Comparison of ENCODE assay signal across 14 mouse cellular contexts in genomic region chr5:38048177-38048576, GRCm38 (mm10). TPM values are rescaled to one million over a fixed set of nuclear protein-coding genes. Genes with fewer than 3 reads are reported as not detected.
A peak's percentile ranks its signal among the peaks of the same experiment; 100 is the strongest.
DNase-seq lines count a peak whose midpoint lies in the region; ATAC-seq and TF ChIP-seq lines count a peak whose summit lies in the region.
"Had no signal": no experiment of that assay in that cellular context is flagged by ENCODE, and none has a peak within 500 bp of the region (broad histone marks: within the 10 kb centered on the region; RNA-seq: fewer than 3 reads in every experiment).

No protein-coding gene starts in this region.

- DNase-seq in retina, embryonic 14.5 days (ENCODE audit: low spot score) = peak; percentile 39
- DNase-seq in retina, postnatal 1 day = no peak
- peak; percentile 25 for DNase-seq in kidney, postnatal 10 days
- DNase-seq in cerebellum, postnatal 36 days = no peak
- no peak for DNase-seq in gastrocnemius, adult 18-20 months (ENCODE audit: low spot score)
- DNase-seq: cerebellum, adult 8-10 months; thymus, postnatal 36 days had no signal

- H3K9me3 ChIP-seq in intestine, postnatal 0 days (ENCODE audit: control insufficient read depth) = no peaks in the 10 kb centered on the region
- no peaks in the 10 kb centered on the region for H3K9me3 ChIP-seq in intestine, embryonic 15.5 days
- H3K9me3 ChIP-seq: embryonic facial prominence, embryonic 15.5 days; heart, embryonic 13.5 days; hindbrain, embryonic 12.5 days; midbrain, embryonic 13.5 days; neural tube, embryonic 12.5 days had no signal

- H3K4me2 ChIP-seq in intestine, postnatal 0 days (replicated peaks; ENCODE audit: low read depth) = no peak overlapping the region
- no peak overlapping the region for H3K4me2 ChIP-seq in intestine, embryonic 15.5 days (replicated peaks)
- H3K4me2 ChIP-seq: embryonic facial prominence, embryonic 15.5 days; heart, embryonic 13.5 days; hindbrain, embryonic 12.5 days; midbrain, embryonic 13.5 days; neural tube, embryonic 12.5 days had no signal

- no peak for ATAC-seq in intestine, postnatal 0 days
- ATAC-seq in intestine, embryonic 15.5 days = no peak
- ATAC-seq: midbrain, embryonic 13.5 days had no signal

- no peaks in the 10 kb centered on the region for H3K27me3 ChIP-seq in intestine, postnatal 0 days (replicated peaks; ENCODE audit: control insufficient read depth, insufficient read depth, low read length)
- no peaks in the 10 kb centered on the region for H3K27me3 ChIP-seq in intestine, embryonic 15.5 days (replicated peaks)
- H3K27me3 ChIP-seq: embryonic facial prominence, embryonic 15.5 days; heart, embryonic 13.5 days; hindbrain, embryonic 12.5 days; midbrain, embryonic 13.5 days; neural tube, embryonic 12.5 days had no signal

- WGBS in intestine, postnatal 0 days = 40% methylated on average over 3 of the region's 3 CpGs
- WGBS in intestine, embryonic 15.5 days = 40% methylated on average over 3 of the region's 3 CpGs

- H3K4me3 ChIP-seq in intestine, postnatal 0 days (ENCODE audit: low read depth, low read length) = no peak overlapping the region
- no peak overlapping the region for H3K4me3 ChIP-seq in intestine, embryonic 15.5 days (replicated peaks)
- H3K4me3 ChIP-seq: embryonic facial prominence, embryonic 15.5 days; heart, embryonic 13.5 days; hindbrain, embryonic 12.5 days; midbrain, embryonic 13.5 days; neural tube, embryonic 12.5 days had no signal

- no peaks in the 10 kb centered on the region for H3K36me3 ChIP-seq in intestine, postnatal 0 days (ENCODE audit: control insufficient read depth, insufficient read depth)
- no peaks in the 10 kb centered on the region for H3K36me3 ChIP-seq in intestine, embryonic 15.5 days
- H3K36me3 ChIP-seq: embryonic facial prominence, embryonic 15.5 days; hindbrain, embryonic 12.5 days had no signal

- no peak overlapping the region for H3K27ac ChIP-seq in intestine, postnatal 0 days (ENCODE audit: low read depth, low read length)
- H3K27ac ChIP-seq in intestine, embryonic 15.5 days = no peak overlapping the region
- H3K27ac ChIP-seq: embryonic facial prominence, embryonic 15.5 days; heart, embryonic 13.5 days; hindbrain, embryonic 12.5 days; midbrain, embryonic 13.5 days; neural tube, embryonic 12.5 days had no signal

- TF ChIP-seq CTCF in intestine, postnatal 0 days (IDR thresholded peaks at IDR 0.05; ENCODE audit: low read depth) = peak; percentile 62

- H3K9ac ChIP-seq in intestine, postnatal 0 days (ENCODE audit: low read depth, low read length) = no peak overlapping the region
- no peak overlapping the region for H3K9ac ChIP-seq in intestine, embryonic 15.5 days
- H3K9ac ChIP-seq: embryonic facial prominence, embryonic 15.5 days; heart, embryonic 13.5 days; hindbrain, embryonic 12.5 days; midbrain, embryonic 13.5 days; neural tube, embryonic 12.5 days had no signal

- no peaks in the 10 kb centered on the region for H3K4me1 ChIP-seq in intestine, postnatal 0 days (replicated peaks; ENCODE audit: control insufficient read depth, insufficient read depth, low read length)
- H3K4me1 ChIP-seq in intestine, embryonic 15.5 days (replicated peaks) = no peaks in the 10 kb centered on the region
- H3K4me1 ChIP-seq: embryonic facial prominence, embryonic 15.5 days; heart, embryonic 13.5 days; hindbrain, embryonic 12.5 days; midbrain, embryonic 13.5 days had no signal

RNA-seq across cellular contexts. Expression of gene Stx18, which starts 9.6 kb away (rescaled TPM):
- 21.7 and 22.4 TPM in 2 replicates for polyA plus RNA-seq in intestine, postnatal 0 days (2015; fragmentation: Nextera tagmentation; extraction: Ambion mirVana)
- polyA plus RNA-seq in intestine, embryonic 15.5 days (2015; fragmentation: Nextera tagmentation; extraction: Ambion mirVana) = 38.5 and 39.2 TPM in 2 replicates
- total RNA-seq in gastrocnemius, adult 18-20 months (2021) = 10 to 100 TPM; 14.2 to 14.3 TPM

Comparison
In these comparisons a context has a peak if more than half of its experiments do, and no peak if none do; other contexts are left out.
1. DNase-seq: peak in retina, embryonic 14.5 days (single experiment) and kidney, postnatal 10 days (single experiment); none in retina, postnatal 1 day (single experiment), cerebellum, postnatal 36 days (0 of 2) and gastrocnemius, adult 18-20 months (single experiment).